Mouse (Mus musculus) monocyte, adult 2 months (primary cell): ENCODE data around the gene Ube2o.

Source experiments
- DNase-seq, 2 experiments: peaks; one replicate each; pipeline ENCODE4 v3.0.0; 2022; ENCODE audit warnings: low spot score in 2 of 2, low read depth in 1 of 2

The Ube2o gene

DNA sequence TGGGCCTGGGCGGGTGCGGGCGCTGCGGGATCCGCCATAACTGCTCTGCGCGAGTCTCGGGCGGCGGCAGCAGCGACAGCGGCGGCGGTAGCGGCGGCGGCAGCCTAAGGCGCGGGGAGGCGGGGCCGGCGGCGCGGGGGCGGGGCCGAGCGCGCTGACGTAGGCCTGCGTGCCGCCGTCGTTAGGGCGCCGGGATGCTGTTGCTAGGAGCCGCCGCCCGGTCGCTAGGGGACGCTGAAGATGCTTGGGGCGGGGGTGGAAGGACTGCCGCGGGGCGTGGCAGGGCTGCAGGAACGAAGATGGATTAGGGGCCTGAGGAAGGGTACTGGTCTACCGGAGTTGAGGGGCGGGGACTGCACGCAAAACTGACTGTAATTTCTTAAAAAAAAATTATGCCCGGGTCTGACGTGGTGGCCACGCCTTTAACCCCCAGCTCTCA lies at the start of gene Ube2o:
Ube2o (minus strand) TSS at position 72 of the 439 bp plus-strand sequence.
- peak; percentile 42 to 77 for DNase-seq

DNA sequence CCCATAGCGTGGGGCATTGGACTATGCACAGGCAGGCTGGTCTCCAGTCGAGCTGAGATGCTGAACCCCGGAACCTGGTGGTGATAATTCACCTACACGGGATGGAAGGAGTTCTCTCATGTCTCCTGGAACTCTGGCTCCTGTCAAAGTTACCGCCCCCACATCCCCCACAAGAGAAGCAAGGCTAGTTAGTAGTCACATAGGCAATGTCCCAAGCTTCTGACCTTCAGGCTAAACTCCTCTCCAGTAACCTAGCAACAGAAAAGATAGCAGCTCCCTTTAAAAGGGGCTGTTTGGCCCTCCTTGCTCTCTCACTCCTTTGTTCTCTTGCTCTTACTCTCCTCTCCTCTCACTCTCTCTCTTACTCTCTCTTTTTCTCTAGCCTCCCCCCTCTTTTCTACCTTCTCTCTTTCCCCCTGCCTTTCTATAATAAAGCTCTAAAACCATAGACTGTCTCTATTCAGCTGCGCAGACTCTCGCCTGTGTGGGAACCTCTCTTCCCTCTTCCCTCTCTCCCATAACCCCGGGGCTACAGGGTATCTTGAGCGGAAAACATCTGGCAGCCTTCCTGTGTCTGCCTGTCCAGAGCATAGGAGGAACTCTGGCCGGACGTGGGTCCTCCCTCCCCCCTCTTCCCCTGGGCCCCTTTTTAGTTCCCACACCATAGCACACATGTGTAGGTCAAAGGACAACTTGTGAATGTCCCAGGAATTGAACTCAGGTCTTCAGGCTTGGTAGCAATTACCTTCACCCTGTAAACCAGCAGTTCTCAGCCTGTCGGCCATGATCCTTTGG lies 49.1 kb upstream of the Ube2o start:
- no peak for DNase-seq

DNA sequence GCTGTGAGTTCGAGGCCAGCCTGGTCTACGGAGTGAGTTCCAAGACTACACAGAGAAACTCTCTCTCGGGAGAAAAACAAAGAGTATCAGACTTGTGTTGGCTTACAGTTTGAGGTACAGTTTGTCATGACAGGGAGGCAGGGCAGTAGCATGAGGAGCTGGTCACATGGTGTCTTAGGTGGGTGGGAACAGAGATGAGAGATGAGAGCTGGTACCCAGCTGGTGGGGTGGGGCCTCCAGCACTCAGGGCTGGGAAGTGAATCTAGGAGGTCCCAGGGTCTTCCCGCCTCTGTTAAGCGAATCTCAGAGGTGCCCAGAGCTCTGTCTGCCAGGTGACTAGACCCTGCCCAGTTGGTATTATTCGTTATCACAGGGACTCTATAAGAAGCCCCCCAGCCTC lies 48.2 kb upstream of the Ube2o start:
- no peak for DNase-seq

DNA sequence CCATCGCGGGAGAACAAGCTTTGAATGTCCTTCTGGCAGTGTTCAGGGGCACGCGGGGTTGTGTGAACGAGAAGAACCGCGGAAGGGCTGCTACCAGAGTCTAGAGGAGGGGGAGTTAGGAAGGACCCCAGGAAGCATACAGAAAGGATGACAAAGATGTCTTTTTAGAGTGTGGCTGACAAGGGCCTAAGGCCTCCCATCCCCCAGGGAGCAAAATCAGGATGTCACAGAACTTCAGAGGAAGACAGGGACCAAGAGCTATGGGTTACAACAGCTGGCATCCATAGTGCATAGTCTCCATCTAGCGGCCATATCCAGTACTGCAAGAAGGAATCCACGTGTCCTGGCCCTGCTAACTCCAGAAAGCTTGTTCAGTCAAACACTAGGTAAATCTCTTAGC lies 47.5 kb upstream of the Ube2o start:
- DNase-seq: peak; percentile 58 to 77

DNA sequence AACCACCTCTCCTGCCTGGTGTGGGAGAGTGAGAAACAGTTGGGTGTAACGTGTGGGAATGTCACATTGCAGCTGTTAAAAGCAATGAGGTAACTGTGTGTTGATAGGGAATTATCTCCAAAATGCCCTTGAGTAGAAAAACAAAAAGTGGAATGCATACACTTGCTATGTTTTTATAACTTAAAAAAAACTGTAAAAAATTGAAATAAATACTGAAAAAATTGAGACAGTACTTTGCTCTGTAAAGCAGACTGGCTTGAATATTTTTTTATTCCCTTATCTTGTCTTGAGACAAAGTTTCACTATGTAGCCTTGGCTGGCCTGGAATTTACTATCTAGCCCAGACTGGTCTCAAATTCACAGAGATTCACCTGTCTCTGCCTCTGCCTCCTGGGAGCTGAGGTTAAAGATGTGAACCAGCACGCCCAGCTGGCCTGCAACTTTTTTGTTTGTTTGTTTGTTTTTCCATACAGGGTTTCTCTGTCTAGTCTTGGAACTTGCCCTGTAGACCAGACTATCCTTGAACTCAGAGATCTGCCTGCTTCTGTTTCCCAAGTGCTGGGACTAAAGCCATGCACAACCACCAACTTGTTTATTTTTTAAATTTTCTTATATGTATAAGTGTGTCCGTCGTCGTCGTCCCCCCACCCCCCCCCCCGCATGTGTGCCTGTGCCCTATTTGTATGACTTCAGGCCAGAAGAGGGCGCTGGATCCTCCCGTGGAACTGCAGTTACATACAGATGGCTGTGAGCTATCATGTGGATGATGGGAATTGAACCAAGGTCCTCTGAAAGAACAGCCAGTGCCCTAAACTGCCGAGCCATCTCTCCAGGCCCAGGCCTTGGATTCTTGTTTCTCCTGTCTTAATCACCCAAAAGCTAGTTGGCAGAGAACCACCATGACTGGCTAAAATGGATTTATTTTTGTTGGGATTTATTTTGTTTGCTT lies 46.1 kb upstream of the Ube2o start:
- no peak for DNase-seq

DNA sequence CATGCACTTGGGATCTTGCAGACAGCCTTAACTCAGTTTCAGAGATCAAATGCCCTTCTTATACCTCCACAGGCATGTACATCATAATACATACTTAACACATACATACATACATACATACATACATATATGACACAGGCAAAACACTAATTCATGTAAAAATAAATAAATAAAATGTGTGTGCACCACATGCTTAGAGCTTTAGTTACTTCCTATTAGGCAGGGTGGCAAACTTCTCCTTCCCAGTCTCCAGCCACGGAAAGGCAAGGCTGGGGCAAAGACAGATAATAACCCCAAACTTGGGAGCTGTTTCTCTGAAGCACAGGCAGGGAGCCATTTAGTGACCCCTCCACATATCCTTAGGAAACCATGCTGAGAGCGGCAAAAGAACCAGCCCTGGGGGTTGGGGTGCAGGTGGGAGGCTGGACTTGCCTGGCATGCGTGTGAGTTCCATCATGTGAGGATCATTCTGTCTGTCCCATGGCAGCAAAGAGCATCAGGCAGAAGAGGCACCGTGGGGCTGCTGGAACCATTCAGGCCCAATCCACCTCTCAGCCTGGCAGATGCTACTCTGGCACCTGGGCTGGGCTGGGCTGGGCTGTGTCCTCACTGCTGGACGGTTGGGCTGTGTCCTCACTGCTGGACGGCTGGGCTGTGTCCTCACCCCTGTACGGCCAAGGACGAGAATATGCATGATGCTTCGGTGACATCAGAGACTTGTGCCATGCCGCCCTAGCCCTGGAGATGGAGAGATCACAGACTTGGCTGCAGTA lies 45.2 kb upstream of the Ube2o start, which contains the start of gene Rhbdf2:
Rhbdf2 (minus strand) TSS at position 721 of the 773 bp plus-strand sequence.
- no peak for DNase-seq

DNA sequence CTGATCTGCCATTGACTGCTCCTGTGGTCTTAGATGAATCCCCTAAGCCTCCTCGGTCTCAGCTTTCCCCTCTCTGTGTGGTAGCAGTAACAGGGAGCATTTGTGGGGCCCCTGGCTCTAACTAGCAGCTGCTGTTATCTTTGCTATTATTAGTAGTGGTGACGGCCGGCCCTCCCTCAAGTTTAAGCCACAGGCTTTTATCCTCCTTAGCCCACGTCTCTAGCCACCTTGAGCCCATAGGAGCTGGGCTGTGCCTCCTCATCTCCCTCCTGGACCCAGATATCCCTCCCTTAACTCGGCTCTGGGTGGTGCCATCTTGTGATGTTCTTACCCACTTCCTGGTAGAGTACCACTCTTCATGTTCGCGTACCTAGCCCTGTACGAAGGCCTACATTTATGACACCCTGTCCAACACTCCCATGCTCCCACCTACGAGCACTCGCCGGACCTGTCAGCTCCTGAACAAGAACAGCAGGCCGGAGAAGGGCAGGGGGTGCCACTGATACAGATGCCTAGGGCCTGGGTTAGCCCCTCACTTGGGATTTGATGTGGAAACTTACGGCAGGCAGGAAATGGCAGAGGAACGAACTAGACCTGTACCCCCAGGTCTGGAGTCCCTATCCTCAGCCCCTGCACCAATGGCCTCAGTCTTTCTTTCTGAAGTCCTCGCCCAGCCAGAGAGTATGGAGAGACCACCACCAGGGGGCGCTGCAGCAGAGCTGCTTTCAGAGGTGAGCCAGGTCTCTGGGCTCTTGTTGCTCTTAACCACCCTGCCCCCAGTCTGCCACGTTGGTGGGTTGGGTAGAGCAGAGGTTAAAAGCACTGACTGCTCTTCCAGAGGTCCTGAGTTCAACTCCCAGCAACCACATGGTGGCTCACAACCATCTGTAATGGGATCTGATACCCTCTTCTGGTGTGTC lies 44.1 kb upstream of the Ube2o start:
- peak in 1 of 2 experiments; percentile 46 for DNase-seq

DNA sequence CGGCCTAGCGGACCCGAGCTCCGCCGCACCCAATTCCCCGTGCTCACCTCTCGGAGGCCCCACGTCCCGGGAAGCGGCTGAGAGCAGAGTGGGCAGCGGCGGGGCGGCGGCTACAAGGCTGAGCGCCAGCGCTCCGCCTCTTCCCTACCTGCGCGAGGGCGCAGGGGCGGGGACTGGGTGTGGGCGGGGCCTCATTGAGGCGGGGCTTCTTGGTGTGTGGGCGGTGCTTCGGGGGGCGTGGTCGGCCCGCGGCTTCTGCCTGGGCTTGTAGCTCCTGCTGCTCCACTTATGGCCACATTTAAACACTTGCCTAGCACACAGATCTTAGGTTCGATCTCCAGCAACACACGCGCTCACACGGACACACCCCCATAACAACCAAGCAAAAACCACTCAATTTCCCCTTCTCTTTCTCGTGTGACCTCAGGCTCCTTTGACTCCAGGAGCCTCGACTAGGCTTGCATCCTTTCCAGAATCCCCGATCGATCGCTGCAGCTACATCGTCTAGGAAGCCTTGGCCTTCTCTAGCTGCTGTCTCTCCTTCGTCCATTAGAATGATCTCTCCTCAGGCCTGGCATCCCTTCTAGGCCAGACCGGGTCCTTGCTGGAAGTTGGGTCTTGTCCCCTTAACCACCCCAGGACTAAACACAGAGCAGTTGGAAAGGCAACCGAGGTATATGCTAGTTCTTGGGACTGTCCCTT lies 43.0 kb upstream of the Ube2o start:
- peak; percentile 50 to 86 for DNase-seq

DNA sequence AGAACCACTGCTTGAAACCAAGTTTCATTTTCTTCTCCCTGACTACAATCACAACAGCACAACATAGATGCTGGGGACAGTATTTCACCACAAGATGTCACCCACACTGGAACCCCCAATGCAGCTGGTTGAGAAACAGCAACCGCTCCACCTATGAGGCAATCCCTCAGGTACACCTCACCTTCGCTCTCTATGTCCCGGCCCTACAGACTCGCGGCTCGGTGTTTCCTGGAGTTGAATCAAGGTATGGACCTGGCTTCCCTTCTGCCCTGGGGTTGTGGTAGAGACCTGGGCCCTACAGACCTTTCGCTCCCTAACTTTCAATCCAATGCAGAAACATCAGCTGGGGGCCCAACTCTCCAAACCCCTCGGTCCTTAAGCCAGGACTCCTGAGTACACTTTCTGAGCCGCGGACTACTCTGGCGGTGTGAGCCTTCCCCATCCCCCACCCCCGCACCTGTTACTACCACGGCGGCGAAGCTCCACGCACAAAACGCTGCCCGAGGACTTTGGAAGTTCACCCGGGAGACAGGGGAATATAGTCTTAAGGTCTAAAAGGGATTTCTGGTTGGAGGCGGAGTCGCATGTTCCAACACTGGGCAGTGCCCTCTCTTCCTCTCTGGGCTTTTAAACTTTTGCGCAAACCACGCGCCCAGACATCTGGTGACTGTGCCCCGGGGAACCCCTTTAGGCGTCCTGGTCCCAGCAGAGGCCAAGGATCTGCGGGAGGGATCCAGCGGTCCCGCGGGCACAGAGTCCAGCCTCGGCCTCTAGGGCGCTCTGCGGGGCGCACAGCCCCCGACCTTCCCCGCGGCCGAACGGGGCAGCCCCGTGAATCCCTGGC lies 42.3 kb upstream of the Ube2o start:
- peak in 1 of 2 experiments; percentile 48 for DNase-seq

DNA sequence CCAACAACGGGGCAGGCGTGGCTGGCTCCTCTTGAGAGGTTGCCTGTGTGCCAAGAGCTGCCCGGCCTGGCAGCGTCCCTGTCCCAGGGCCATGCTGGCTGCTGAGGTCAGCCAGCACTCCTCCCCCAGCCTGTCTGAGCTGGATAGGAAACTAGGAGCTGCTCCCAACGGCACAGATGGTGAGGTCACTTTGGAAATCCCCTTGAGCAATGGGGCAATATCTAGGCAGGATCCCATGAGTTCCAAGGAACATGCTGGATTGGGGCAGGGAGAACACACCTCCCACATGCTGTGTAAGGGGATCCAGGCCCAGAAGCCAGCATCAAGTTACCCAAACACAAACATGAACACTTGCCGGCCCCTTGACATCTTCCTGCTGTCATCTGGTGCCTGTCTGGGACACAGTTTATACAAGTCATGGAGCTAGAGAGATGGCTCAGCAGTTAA lies 40.0 kb upstream of the Ube2o start:
- no peak for DNase-seq

DNA sequence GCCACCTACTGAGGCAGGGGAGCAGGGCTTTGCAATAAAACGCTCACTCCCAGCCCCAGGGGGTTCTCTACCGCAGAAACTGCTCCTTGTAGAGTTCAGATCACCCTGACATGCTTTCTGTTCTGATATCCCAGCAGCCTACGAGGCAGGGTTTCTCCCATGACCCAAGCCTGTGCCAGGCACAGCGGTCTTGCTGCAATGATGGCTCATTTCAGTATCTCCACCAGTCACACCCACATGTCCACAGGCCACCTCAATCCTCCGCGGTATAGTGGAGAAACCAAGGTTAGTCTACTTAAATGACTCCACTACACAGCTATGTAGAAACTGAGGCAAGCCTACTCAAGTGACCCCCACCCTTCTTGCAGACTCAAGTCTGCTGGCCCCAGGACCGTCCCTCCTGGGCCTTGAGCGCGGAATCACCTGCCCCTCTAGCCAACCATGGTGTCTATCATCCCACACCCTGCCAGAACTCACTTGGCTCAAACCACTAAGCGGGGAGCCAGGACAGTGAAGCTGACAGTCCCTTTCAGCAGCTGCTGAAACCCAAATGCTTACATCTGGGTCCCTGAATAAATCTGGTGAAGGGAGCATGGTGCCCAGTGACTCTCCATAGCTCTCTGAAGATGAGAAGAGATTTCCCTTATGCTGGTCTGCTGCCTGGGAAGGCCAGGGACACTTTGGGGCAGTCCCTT lies 39.5 kb upstream of the Ube2o start:
- DNase-seq: no peak

DNA sequence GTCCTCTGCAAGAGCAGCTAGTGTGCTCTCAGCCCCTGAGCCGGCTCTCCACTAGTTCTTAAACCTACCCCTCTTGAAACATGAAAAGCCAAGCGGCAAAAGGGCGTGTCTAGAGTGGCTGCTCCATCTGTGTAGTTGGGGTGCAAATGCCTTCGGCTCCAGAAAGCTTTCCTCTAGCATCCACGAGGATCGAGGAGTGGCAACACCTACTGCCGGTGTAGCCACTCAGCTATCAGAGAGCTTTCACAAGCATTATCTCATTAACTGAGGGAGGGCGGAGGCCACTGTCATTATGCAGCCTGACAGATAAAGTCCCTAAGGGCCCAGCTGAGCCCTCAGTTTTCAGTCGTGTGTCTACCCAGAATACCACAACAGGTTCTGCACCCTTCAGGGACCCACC lies 38.8 kb upstream of the Ube2o start:
- DNase-seq: no peak

DNA sequence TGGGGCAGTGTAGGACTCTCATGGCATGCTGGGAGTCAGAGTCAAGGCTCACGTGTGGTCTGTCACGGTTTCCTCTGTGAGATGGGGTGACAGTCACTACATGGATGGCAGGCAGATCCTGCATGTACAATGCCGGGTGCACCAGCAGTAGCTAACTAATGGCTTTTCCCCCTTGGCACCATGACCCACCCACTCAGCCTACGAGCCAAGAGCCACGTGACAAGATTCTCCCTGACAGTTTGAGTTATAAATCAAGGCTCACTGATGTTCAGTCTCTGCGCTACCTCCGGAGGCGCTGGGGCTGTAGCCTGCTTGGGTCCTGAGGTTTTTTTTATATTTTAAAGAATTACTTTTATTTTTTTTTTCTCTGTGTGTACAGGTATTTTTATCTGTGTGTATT lies 38.3 kb upstream of the Ube2o start:
- DNase-seq: no peak

DNA sequence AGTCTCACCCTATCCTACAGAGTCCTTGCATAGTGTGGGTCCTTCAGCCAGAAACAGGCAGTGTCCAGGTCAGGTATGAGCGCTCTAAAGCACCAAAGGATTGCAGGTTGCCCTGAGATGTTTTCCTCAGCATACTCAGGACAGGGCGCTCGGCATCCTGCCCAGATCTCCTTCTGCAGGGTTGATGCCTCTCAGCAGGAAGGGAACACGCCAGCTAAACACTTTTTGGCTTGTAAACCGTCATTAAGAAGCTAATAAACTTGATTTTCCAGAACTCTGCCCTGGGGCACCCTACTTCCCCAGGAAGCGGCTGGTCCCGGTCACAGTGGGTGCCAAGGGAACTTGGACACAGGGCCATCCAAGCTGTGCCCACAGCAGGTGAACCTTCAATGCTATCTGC lies 37.9 kb upstream of the Ube2o start:
- no peak for DNase-seq

DNA sequence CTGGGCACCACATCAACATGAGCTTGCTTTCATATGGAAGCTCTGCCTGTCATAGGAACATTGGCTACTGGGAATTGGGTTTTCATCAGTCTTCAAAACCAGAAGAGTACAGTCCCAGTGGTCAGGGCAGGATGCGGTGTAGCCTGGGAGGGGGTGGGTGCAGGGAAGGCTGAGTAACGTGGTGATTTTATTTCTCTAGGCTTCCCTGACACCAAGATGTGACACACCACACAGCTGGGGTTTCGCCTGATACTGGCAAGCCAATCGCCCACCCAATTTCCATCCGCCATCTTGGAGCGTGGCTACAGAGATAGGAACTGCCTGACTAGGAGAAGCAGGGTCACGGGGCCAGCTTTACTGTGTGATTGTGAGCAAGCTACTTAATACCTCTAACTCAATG lies 37.4 kb upstream of the Ube2o start:
- DNase-seq: no peak

DNA sequence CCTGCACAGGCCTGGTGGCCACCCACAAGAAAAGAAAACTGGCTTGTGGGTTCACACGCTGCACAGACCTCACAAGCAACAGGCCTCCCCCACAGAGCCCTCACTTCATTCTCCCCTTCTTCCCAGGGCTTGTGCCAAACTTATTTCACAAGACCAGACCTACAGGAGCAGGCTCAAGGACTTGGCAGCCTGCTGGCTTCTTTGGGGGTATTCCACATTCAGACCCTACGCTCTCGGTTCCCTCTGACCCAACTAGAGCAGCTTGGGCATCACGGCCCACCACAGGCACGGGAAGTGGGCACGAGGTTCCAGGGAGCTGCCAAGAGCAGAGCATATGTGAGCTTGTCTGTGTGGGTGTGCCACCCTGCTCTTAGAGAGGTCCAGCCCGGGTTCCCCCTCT lies 36.4 kb upstream of the Ube2o start:
- peak in 1 of 2 experiments; percentile 46 for DNase-seq

DNA sequence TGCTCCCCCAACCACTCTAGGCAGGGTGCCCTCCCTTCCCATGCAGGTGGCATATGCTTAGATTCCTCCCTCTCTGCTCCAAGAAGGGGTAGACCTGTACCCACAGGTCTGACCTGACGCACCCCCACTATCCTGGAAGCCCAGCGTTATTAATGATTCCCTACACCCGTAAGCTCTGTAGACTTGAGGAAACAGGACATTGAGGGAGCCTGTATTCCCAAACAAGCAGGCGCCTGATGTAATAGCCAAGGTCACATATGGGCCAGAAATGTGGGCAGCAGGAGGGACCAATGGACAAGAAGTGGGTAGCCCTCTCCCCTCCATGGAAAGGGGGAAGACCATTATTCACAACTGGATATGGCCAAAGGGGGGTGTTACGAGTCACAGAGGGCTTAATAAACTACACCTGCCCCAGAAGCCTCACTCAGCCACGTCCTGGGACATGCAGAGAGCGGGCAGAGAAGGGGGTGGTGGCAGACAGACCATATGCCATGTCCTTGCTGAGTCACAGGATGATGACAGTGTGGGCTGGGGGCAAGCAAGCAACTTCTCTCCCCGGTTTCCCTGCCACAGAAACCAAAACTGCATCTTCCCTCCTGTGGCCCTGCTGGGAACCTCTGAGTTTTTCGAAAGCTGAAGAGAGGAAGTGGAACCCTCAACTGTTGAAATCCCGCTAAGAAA lies 35.3 kb upstream of the Ube2o start:
- peak; percentile 72 to 75 for DNase-seq
